Mouse (Mus musculus) stomach, postnatal 0 days (tissue): Measurements from ENCODE around the gene Rbm34.

Source experiments
- CTCF ChIP-seq: IDR thresholded peaks from 2 replicates; pipeline ENCODE4 v1.5.1; 2016; ENCODE audit warnings: antibody characterized with exemption, low read depth, mild to moderate bottlenecking, moderate library complexity
- EP300 ChIP-seq: optimal IDR thresholded peaks from 2 replicates; pipeline ENCODE3; 2016; ENCODE audit warnings: antibody characterized with exemption

GRCm38 (mm10) chr8:126972649-126973048 lies 1.8 kb upstream of the Rbm34 start:
- TF ChIP-seq CTCF = no peak
- TF ChIP-seq EP300 = no peak
